Mouse (Mus musculus) spleen, adult 2 months (tissue): Measurements from ENCODE around the gene F2. TPM values are rescaled to one million over a fixed set of nuclear protein-coding genes. Genes with fewer than 3 reads are reported as not detected.
A peak's percentile ranks its signal among the peaks of the same experiment; 100 is the strongest.
"Not testable (repeated sequence)": the region's sequence is repeated elsewhere in the genome, so short reads cannot be mapped to it uniquely, and the experiment has no call there.

Experiments used
- DNase-seq, 2 experiments: peaks; one replicate each; pipeline versions ENCODE4 v3.0.0 to v3.0.0-alpha.2; 2012 to 2021; ENCODE audit warnings: low spot score in 2 of 2, low read depth in 1 of 2
- H3K27ac ChIP-seq: fragments of 200-500 bp; 2 replicates; pipeline ENCODE4 v1.5.1; 2012; ENCODE audit warnings: low read length, inconsistent platforms; ENCODE audit not compliant: insufficient read depth
- H3K27me3 ChIP-seq: fragments of 200-500 bp; 2 replicates; pipeline ENCODE4 v1.6.1; 2012; ENCODE audit warnings: mild to moderate bottlenecking, moderate library complexity, low read length, inconsistent platforms; ENCODE audit not compliant: control insufficient read depth, insufficient read depth
- H3K36me3 ChIP-seq: fragments of 200-500 bp; 2 replicates; pipeline ENCODE4 v1.6.1; 2012; ENCODE audit warnings: mild to moderate bottlenecking, low read length, inconsistent platforms; ENCODE audit not compliant: control insufficient read depth, insufficient read depth
- H3K4me1 ChIP-seq: fragments of 200-500 bp; 2 replicates; pipeline ENCODE4 v1.6.1; 2011; ENCODE audit warnings: inconsistent platforms; ENCODE audit not compliant: control insufficient read depth, insufficient read depth, insufficient read length
- H3K4me3 ChIP-seq: fragments of 200-500 bp; 2 replicates; pipeline ENCODE4 v1.5.1; 2011; ENCODE audit warnings: mild to moderate bottlenecking, inconsistent platforms; ENCODE audit not compliant: insufficient read depth, insufficient read length; ENCODE audit errors: extremely low read depth
- CTCF ChIP-seq: fragments of 200-500 bp; IDR thresholded peaks from 2 replicates; pipeline ENCODE4 v1.5.1; 2011; ENCODE audit warnings: mild to moderate bottlenecking, inconsistent platforms; ENCODE audit not compliant: insufficient read depth, insufficient read length, insufficient replicate concordance; ENCODE audit errors: extremely low read depth
- POLR2A ChIP-seq: fragments of 200-500 bp; IDR thresholded peaks from 2 replicates; pipeline ENCODE4 v1.6.1; 2011; ENCODE audit warnings: low read depth, low read length, inconsistent platforms
- WGBS: fragments of 180-500 bp; shearing (Covaris S2); methylation state at CpG from one replicate; pipeline ENCODE4 v1.1.7; 2018; 5-methylcytosine and 5-hydroxymethylcytosine counted together
- polyA plus RNA-seq: library from polyadenylated mRNA; depleted of rRNA; stranded (reverse); fragments of >200 nt; gene quantifications from 2 replicates; pipeline ENCODE4 v1.2.3, GENCODE M21; 2012

F2 gene
- polyA plus RNA-seq, 1 experiment = 0.30 TPM

GRCm38 (mm10) chr2:91629682-91630081 lies 6.5 kb downstream of the F2 start:
- DNase-seq = no peak
- WGBS = 77% methylated on average over 18 of the region's 18 CpGs

GRCm38 (mm10) chr2:91628171-91628570 lies 8.0 kb downstream of the F2 start:
- no peak for TF ChIP-seq POLR2A
- TF ChIP-seq CTCF = no peak
- no peak overlapping the region for H3K4me3 ChIP-seq
- H3K36me3 ChIP-seq = no peaks in the 10 kb centered on the region
- DNase-seq = no peak
- no peaks in the 10 kb centered on the region for H3K27me3 ChIP-seq
- no peaks in the 10 kb centered on the region for H3K4me1 ChIP-seq
- 86% methylated on average over 8 of the region's 8 CpGs for WGBS
- no peak overlapping the region for H3K27ac ChIP-seq

More at GRCm38 (mm10) chr2:91629682-91630081, 6.5 kb downstream of the F2 start:
- no peak overlapping the region for H3K27ac ChIP-seq
- no peaks in the 10 kb centered on the region for H3K4me1 ChIP-seq
- TF ChIP-seq POLR2A = no peak
- no peak for TF ChIP-seq CTCF
- no peak overlapping the region for H3K4me3 ChIP-seq
- H3K27me3 ChIP-seq = no peaks in the 10 kb centered on the region
- H3K36me3 ChIP-seq = no peaks in the 10 kb centered on the region

DNA sequence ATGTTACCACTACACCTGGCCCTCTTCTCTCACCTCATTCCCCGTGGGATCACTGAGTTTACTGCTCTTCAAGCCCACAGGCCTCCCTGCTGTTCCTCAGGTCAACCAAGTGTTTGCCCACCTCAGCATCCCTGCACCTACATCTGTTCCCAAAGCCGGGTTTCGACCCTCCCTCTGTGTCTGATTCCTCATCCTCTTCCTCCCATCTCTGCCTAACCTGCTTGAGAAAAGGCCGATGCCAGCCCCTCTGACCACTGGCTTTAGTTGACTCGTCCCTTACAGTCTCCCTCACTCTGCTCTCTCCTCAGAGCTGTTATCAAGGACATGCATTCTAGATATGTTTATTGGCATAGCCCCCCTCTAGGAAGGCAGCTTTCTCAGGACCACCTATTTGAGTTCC lies 8.7 kb downstream of the F2 start:
- Histone ChIP-seq H3K4me1 (no peaks in the 10 kb centered on the region), H3K36me3 (no peaks in the 10 kb centered on the region)

DNA sequence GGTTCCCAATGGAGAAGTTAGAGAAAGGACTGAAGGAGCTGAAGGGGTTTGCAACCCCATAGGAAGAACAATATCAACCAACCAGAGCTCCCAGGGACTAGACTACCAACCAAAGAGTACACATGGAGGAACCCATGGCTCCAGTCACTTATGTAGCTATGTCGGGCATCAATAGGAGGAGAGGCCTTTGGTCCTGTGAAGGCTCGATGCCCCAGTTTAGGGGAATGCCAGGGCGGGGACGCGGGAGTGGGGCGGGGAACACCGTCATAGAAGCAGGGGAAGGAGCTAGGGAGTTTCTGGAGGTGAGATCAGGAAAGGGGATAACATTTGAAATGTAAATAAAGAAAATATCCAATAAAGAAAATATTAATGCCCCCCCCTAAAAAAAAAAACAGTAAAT lies 12.8 kb downstream of the F2 start:
- H3K36me3 ChIP-seq = peaks cover 16% of the 10 kb centered on the region
- H3K27me3 ChIP-seq = not testable (repeated sequence)
- 92% methylated on average over 7 of the region's 7 CpGs for WGBS

More for the DNA sequence above, 8.7 kb downstream of the F2 start:
- Histone ChIP-seq H3K4me3 (no peak overlapping the region), H3K27me3 (no peaks in the 10 kb centered on the region), H3K27ac (no peak overlapping the region)
- DNase-seq = no peak
- WGBS = 81% methylated on average over 5 of the region's 5 CpGs
- TF ChIP-seq POLR2A (no peak), CTCF (no peak)

GRCm38 (mm10) chr2:91622356-91622755 lies 13.9 kb downstream of the F2 start:
- no peaks in the 10 kb centered on the region for H3K27me3 ChIP-seq
- no peak for DNase-seq
- peaks cover 20% of the 10 kb centered on the region for H3K36me3 ChIP-seq
- whole genome bisulfite sequencing = 95% methylated on average over 5 of the region's 5 CpGs
- H3K4me1 ChIP-seq = no peaks in the 10 kb centered on the region
- TF ChIP-seq POLR2A (no peak), CTCF (no peak)
- no peak overlapping the region for H3K4me3 ChIP-seq
- H3K27ac ChIP-seq = no peak overlapping the region

More for the DNA sequence above, 12.8 kb downstream of the F2 start:
- not testable (repeated sequence) for H3K4me3 ChIP-seq, H3K4me1 ChIP-seq, H3K27ac ChIP-seq, DNase-seq

DNA sequence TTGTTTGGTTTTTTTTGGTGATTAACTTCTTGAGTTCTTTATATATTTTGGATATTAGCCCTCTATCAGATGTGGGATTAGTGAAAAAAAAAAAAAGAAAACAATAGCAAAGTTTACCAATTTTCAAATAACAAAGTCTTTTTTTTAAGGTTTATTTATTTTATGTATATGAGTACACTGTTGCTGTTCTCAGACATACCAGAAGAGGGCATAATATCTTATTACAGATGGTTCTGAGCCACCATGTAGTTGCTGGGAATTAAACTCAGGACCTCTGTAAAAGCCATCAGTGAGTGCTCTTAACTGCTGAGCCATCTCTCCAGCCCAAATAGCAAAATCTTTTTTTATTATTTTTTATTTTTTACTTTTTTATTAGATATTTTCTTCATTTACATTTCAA lies 26.8 kb downstream of the F2 start:
- not testable (repeated sequence) for DNase-seq, H3K27me3 ChIP-seq, H3K27ac ChIP-seq, H3K4me1 ChIP-seq, H3K4me3 ChIP-seq
- H3K36me3 ChIP-seq = peaks cover 12% of the 10 kb centered on the region

- 94% methylated on average over 4 of the region's 4 CpGs for WGBS
- no peak for TF ChIP-seq POLR2A
- no peak for TF ChIP-seq CTCF
- Histone ChIP-seq H3K4me3 (no peak overlapping the region), H3K4me1 (no peaks in the 10 kb centered on the region), H3K27ac (no peak overlapping the region), H3K36me3 (peaks cover 22% of the 10 kb centered on the region), H3K27me3 (no peaks in the 10 kb centered on the region)
- peak in 1 of 2 experiments; percentile 14 for DNase-seq
These were observed 33.8 kb downstream of the F2 start for GRCm38 (mm10) chr2:91602389-91602788.

- Histone ChIP-seq H3K27me3 (no peaks in the 10 kb centered on the region), H3K4me1 (no peaks in the 10 kb centered on the region), H3K36me3 (peaks cover 27% of the 10 kb centered on the region), H3K4me3 (no peak overlapping the region), H3K27ac (no peak overlapping the region)
- WGBS = 96% methylated on average over 4 of the region's 4 CpGs
- no peak for DNase-seq
- TF ChIP-seq CTCF (no peak), POLR2A (no peak)
These were observed 35.7 kb downstream of the F2 start for GRCm38 (mm10) chr2:91600475-91600874.
